Mouse (Mus musculus) MEL (cell line): Measurements from ENCODE around the gene Trpm4. TPM values are rescaled to one million over a fixed set of nuclear protein-coding genes. Genes with fewer than 3 reads are reported as not detected.

Source experiments
- DNase-seq: peaks from one replicate; pipeline ENCODE4 v3.0.0; 2011; ENCODE audit warnings: low read depth, low spot score
- H3K27ac ChIP-seq: 2 replicates; pipeline ENCODE4 v1.5.1; 2012; ENCODE audit warnings: low read depth, mild to moderate bottlenecking, control low read depth, low read length, moderate library complexity; ENCODE audit not compliant: control insufficient read depth
- H3K27me3 ChIP-seq, 2 experiments: fragments of 150-350 bp in 1 of 2; sonication (generic) in 1 of 2; 2 replicates each; pipeline ENCODE4 v1.6.1; 2012; ENCODE audit warnings: low read length in 2 of 2, mild to moderate bottlenecking in 2 of 2, improper control_type of control experiment in 1 of 2, moderate library complexity in 1 of 2; ENCODE audit not compliant: insufficient read depth in 2 of 2, control insufficient read depth in 1 of 2
- H3K36me3 ChIP-seq, 2 experiments: 2 replicates each; pipeline ENCODE4 v1.6.1; 2012 to 2014; ENCODE audit warnings: low read length in 2 of 2, improper control_type of control experiment in 1 of 2, inconsistent platforms in 1 of 2, mild to moderate bottlenecking in 1 of 2; ENCODE audit not compliant: insufficient read depth in 2 of 2, control insufficient read depth in 1 of 2
- H3K4me1 ChIP-seq, 2 experiments: fragments of 150-350 bp in 1 of 2; sonication (generic) in 1 of 2; 2 replicates each; pipeline ENCODE4 v1.6.1; 2012; ENCODE audit warnings: low read length in 2 of 2, improper control_type of control experiment in 1 of 2, mild to moderate bottlenecking in 1 of 2; ENCODE audit not compliant: insufficient read depth in 2 of 2, control insufficient read depth in 1 of 2
- H3K4me3 ChIP-seq, 2 experiments: fragments of 150-350 bp in 1 of 2; sonication (generic) in 1 of 2; 2 replicates each; pipeline ENCODE4 v1.5.1; 2012; ENCODE audit warnings: low read depth in 2 of 2, low read length in 2 of 2, mild to moderate bottlenecking in 2 of 2, moderate library complexity in 2 of 2, control low read depth in 1 of 2, improper control_type of control experiment in 1 of 2; ENCODE audit not compliant: control insufficient read depth in 1 of 2, insufficient read depth in 1 of 2
- H3K79me2 ChIP-seq: 2 replicates; pipeline ENCODE4 v1.6.1; 2012; ENCODE audit warnings: mild to moderate bottlenecking, low read length, moderate library complexity; ENCODE audit not compliant: control insufficient read depth, poor library complexity, insufficient read depth
- H3K9ac ChIP-seq: 2 replicates; pipeline ENCODE4 v1.6.1; 2012; ENCODE audit warnings: low read depth, mild to moderate bottlenecking, control low read depth, low read length, moderate library complexity; ENCODE audit not compliant: control insufficient read depth, poor library complexity, severe bottlenecking
- H3K9me3 ChIP-seq: fragments of 150-350 bp; sonication (generic); replicated peaks from 2 replicates; pipeline ENCODE4 v1.6.1; 2012; ENCODE audit warnings: mild to moderate bottlenecking, low read length, improper control_type of control experiment, moderate library complexity; ENCODE audit not compliant: insufficient read depth
- CHD1 ChIP-seq: IDR thresholded peaks from 2 replicates; pipeline ENCODE4 v1.6.1; 2012; ENCODE audit warnings: low read depth, mild to moderate bottlenecking, inconsistent platforms, low read length, improper control_type of control experiment
- CTCF ChIP-seq, 3 experiments: IDR thresholded peaks in 2 of 3; conservative IDR thresholded peaks in 1 of 3; 2 replicates each; pipeline ENCODE4 v1.5.1; 2011 to 2012; ENCODE audit warnings: low read length in 3 of 3, low read depth in 2 of 3, mild to moderate bottlenecking in 2 of 3, improper control_type of control experiment in 1 of 3, inconsistent platforms in 1 of 3, mixed read lengths in 1 of 3, moderate library complexity in 1 of 3; ENCODE audit not compliant: control insufficient read depth in 1 of 3, insufficient read depth in 1 of 3, poor library complexity in 1 of 3, severe bottlenecking in 1 of 3
- E2F4 ChIP-seq: IDR thresholded peaks from 2 replicates; pipeline ENCODE4 v1.6.1; 2011; ENCODE audit warnings: low read depth, low read length, improper control_type of control experiment, borderline replicate concordance
- EP300 ChIP-seq, 2 experiments: IDR thresholded peaks; 2 replicates each; pipeline ENCODE4 v1.6.1; 2011; ENCODE audit warnings: improper control_type of control experiment in 2 of 2, low read length in 2 of 2, low read depth in 1 of 2, mild to moderate bottlenecking in 1 of 2
- ETS1 ChIP-seq: IDR thresholded peaks from 2 replicates; pipeline ENCODE4 v1.6.1; 2012; ENCODE audit warnings: low read depth, mild to moderate bottlenecking, inconsistent platforms, low read length, improper control_type of control experiment, moderate library complexity
- GATA1 ChIP-seq: IDR thresholded peaks from 2 replicates; pipeline ENCODE4 v1.6.1; 2011; ENCODE audit warnings: low read depth, low read length, improper control_type of control experiment
- JUND ChIP-seq: IDR thresholded peaks from 2 replicates; pipeline ENCODE4 v1.6.1; 2011; ENCODE audit warnings: low read depth, mild to moderate bottlenecking, improper control_type of control experiment, low read length
- MXI1 ChIP-seq: IDR thresholded peaks from 2 replicates; pipeline ENCODE4 v1.6.1; 2011; ENCODE audit warnings: mild to moderate bottlenecking, low read depth, low read length, improper control_type of control experiment
- MYB ChIP-seq: IDR thresholded peaks from 2 replicates; pipeline ENCODE4 v1.6.1; 2011; ENCODE audit warnings: mild to moderate bottlenecking, low read depth, low read length, improper control_type of control experiment
- NELFE ChIP-seq: IDR thresholded peaks from 2 replicates; pipeline ENCODE4 v1.6.1; 2011; ENCODE audit warnings: low read depth, low read length, improper control_type of control experiment
- POLR2AphosphoS2 ChIP-seq: IDR thresholded peaks from 2 replicates; pipeline ENCODE4 v1.6.1; 2011; ENCODE audit warnings: low read length, improper control_type of control experiment
- POLR2AphosphoS5 ChIP-seq: IDR thresholded peaks from 2 replicates; pipeline ENCODE4 v1.6.1; 2012; ENCODE audit warnings: low read depth, borderline replicate concordance, mild to moderate bottlenecking, inconsistent platforms, low read length, moderate library complexity, mixed read lengths
- RAD21 ChIP-seq: IDR thresholded peaks from 2 replicates; pipeline ENCODE4 v1.6.1; 2011; ENCODE audit warnings: mild to moderate bottlenecking, low read depth, low read length, improper control_type of control experiment
- SIN3A ChIP-seq: IDR thresholded peaks from 2 replicates; pipeline ENCODE4 v1.6.1; 2012; ENCODE audit warnings: low read length, improper control_type of control experiment, inconsistent platforms
- SMC3 ChIP-seq: IDR thresholded peaks from 2 replicates; pipeline ENCODE4 v1.6.1; 2011; ENCODE audit warnings: low read depth, low read length, improper control_type of control experiment
- TAL1 ChIP-seq: IDR thresholded peaks from 2 replicates; pipeline ENCODE4 v1.6.1; 2012; ENCODE audit warnings: mild to moderate bottlenecking, inconsistent platforms, low read length, moderate library complexity, mixed read lengths
- TBP ChIP-seq: IDR thresholded peaks from 2 replicates; pipeline ENCODE4 v1.8.0; 2011; ENCODE audit warnings: low read depth, low read length, improper control_type of control experiment
- TCF12 ChIP-seq: IDR thresholded peaks from 2 replicates; pipeline ENCODE4 v1.6.1; 2014; ENCODE audit warnings: low read depth, mild to moderate bottlenecking, inconsistent platforms, low read length, improper control_type of control experiment, moderate library complexity
- UBTF ChIP-seq: IDR thresholded peaks from 2 replicates; pipeline ENCODE4 v1.6.1; 2012; ENCODE audit warnings: low read depth, mild to moderate bottlenecking, inconsistent platforms, low read length, improper control_type of control experiment, moderate library complexity, borderline replicate concordance; ENCODE audit not compliant: insufficient read depth
- USF1 ChIP-seq: IDR thresholded peaks from 2 replicates; pipeline ENCODE4 v1.6.1; 2014; ENCODE audit warnings: low read depth, mild to moderate bottlenecking, inconsistent platforms, low read length, improper control_type of control experiment, moderate library complexity
- polyA plus RNA-seq, 2 experiments: library from polyadenylated mRNA; stranded (reverse) in 1 of 2; unstranded in 1 of 2; fragments of >175 nt in 1 of 2; fragments of >200 nt in 1 of 2; gene quantifications; 2 replicates each; pipeline versions ENCODE4 v1.2.1 to v1.2.4; 2012; ENCODE audit warnings: low replicate concordance in 2 of 2, low read depth in 1 of 2; ENCODE audit not compliant: insufficient read length in 2 of 2, insufficient read depth in 1 of 2, missing spikeins in 1 of 2
- total RNA-seq: library from RNA; depleted of rRNA; stranded (reverse); fragments of 300-350 nt; gene quantifications from 2 replicates; pipeline ENCODE4 v1.2.3, GENCODE M21; 2012

Trpm4 gene
- total and polyA plus RNA-seq, 3 experiments = 4.8 to 6.9 TPM; not detected in 1

DNA sequence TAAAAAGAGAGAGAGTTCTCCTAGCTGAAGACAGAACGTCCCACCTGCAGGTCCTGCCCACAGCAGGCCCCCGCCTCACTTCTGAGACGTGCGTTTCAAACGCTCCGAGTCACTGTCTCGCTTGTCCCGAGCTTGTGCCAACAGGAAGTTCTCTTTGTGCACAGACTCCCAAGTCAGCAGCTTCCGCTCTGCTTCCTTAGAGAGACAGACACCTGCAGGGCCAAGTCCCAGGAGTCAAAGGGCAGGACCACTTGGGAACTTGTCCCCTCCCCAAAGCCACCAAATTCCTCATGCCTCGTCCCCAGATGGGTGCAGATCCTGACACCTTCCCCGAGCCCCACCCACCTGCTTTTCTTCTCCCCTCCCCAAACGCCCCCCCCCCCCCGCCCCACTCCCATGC is 28.7 kb downstream of the Trpm4 start:
- H3K4me1 ChIP-seq = peaks cover 0 to 7% of the 10 kb centered on the region in 2 experiments; a peak in 2 of 4 replicates
- peak; percentile 61 for DNase-seq
- H3K36me3 ChIP-seq = peaks cover 0 to 3% of the 10 kb centered on the region in 2 experiments; a peak in 1 of 4 replicates
- no peaks in the 10 kb centered on the region for H3K79me2 ChIP-seq
- H3K9ac ChIP-seq = peak overlapping the region; percentile 54
- H3K27me3 ChIP-seq = no peaks in the 10 kb centered on the region
- no peak for TF ChIP-seq TAL1
- no peak for TF ChIP-seq RAD21
- no peak for TF ChIP-seq E2F4
- no peak for TF ChIP-seq SMC3
- TF ChIP-seq POLR2AphosphoS2 = no peak
- no peak for TF ChIP-seq TCF12
- no peak for TF ChIP-seq SIN3A
- TF ChIP-seq POLR2AphosphoS5 = no peak
- TF ChIP-seq MYB = no peak
- 0 out of 2 replicates have a peak, but pooled peaks have one; percentile 2 for TF ChIP-seq MXI1
- TF ChIP-seq NELFE = 0 out of 2 replicates have a peak, but pooled peaks have one; percentile 25
- no peak for TF ChIP-seq ETS1
- no peak overlapping the region for H3K27ac ChIP-seq
- peak overlapping the region; percentile 30 to 48 for H3K4me3 ChIP-seq
- H3K9me3 ChIP-seq = no peaks in the 10 kb centered on the region

DNA sequence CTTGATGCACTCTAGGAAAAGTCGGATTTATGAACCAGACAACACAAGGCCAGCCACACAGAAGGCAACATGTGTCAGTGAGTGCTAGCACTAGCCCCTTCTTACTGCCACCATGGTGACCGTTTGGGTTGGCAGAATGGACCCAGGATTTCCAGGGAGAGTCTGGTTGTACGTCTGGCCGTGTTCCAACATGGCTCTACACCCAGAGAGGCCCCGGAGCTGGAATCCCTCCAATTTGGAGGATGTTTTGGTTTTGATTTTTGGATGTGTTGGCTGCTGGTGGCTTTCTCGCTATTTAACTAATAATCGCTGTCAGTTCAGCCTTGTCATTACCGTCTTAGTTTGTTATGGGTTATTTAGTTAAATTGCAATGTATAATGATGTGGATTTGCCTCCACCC is 31.0 kb downstream of the Trpm4 start:
- TF ChIP-seq TBP = no peak
- no peak for TF ChIP-seq USF1
- TF ChIP-seq CHD1 = no peak
- TF ChIP-seq SIN3A = no peak
- no peak for TF ChIP-seq TCF12
- TF ChIP-seq UBTF = no peak
- no peak for TF ChIP-seq JUND
- TF ChIP-seq EP300 (IDR thresholded peaks at IDR 0.05; ENCODE audit: low read depth in 1 of 2, low read length in 2 of 2) = no peak
- no peak for TF ChIP-seq CTCF (IDR thresholded peaks at IDR 0.05 in 2 of 3, conservative IDR thresholded peaks at IDR 0.05 in 1 of 3; ENCODE audit: control insufficient read depth in 1 of 3, insufficient read depth in 1 of 3, low read depth in 2 of 3, low read length in 3 of 3, poor library complexity in 1 of 3, severe bottlenecking in 1 of 3)
- no peak for TF ChIP-seq GATA1
- TF ChIP-seq, all 39 proteins: peak for 0
- H3K27me3 ChIP-seq = no peaks in the 10 kb centered on the region
- H3K79me2 ChIP-seq = no peaks in the 10 kb centered on the region
- no peak overlapping the region for H3K4me3 ChIP-seq
- DNase-seq = no peak
- H3K9ac ChIP-seq = no peak overlapping the region
- peaks cover 0 to 3% of the 10 kb centered on the region in 2 experiments; a peak in 1 of 4 replicates for H3K36me3 ChIP-seq
- peaks cover 0 to 3% of the 10 kb centered on the region in 2 experiments; a peak in 2 of 4 replicates for H3K4me1 ChIP-seq
- H3K27ac ChIP-seq = no peak overlapping the region
- H3K9me3 ChIP-seq = no peaks in the 10 kb centered on the region
